ENCODE assay signal across 10 mouse cellular contexts in genomic region chr13:25401936-25402504, GRCm38 (mm10).
DNase-seq lines count a peak whose midpoint lies in the region; ATAC-seq and TF ChIP-seq lines count a peak whose summit lies in the region.
"Had no signal": no experiment of that assay in that cellular context is flagged by ENCODE, and none has a peak within 500 bp of the region (broad histone marks: within the 10 kb centered on the region; RNA-seq: fewer than 3 reads in every experiment).

No protein-coding gene starts in this region.

- H3K4me1 ChIP-seq in forebrain, embryonic 16.5 days (replicated peaks; ENCODE audit: control insufficient read depth, insufficient read depth, low read length), result peaks cover 6% of the 10 kb centered on the region; the same call in 1 of the 2 replicates
- H3K4me1 ChIP-seq in midbrain, embryonic 14.5 days (ENCODE audit: control insufficient read depth, insufficient read depth, low read length), result peaks cover 23% of the 10 kb centered on the region
- H3K4me1 ChIP-seq: embryonic facial prominence, embryonic 12.5 days had no signal

- H3K27ac ChIP-seq in forebrain, embryonic 16.5 days (ENCODE audit: low read length), result no peak overlapping the region
- H3K27ac ChIP-seq in midbrain, embryonic 14.5 days (replicated peaks; ENCODE audit: low read depth, low read length), result peak overlapping the region; percentile 58
- H3K27ac ChIP-seq: embryonic facial prominence, embryonic 12.5 days had no signal

- 32% methylated on average over 9 of the region's 9 CpGs for WGBS in forebrain, embryonic 16.5 days
- WGBS in midbrain, embryonic 14.5 days, result 30% methylated on average over 9 of the region's 9 CpGs

- H3K9ac ChIP-seq in forebrain, embryonic 16.5 days (replicated peaks; ENCODE audit: low read depth, low read length), result no peak overlapping the region
- H3K9ac ChIP-seq in midbrain, embryonic 14.5 days (replicated peaks; ENCODE audit: low read length), result no peak overlapping the region
- H3K9ac ChIP-seq: embryonic facial prominence, embryonic 12.5 days had no signal

- no peaks in the 10 kb centered on the region for H3K9me3 ChIP-seq in forebrain, embryonic 16.5 days (ENCODE audit: control insufficient read depth, low read length)
- H3K9me3 ChIP-seq in midbrain, embryonic 14.5 days (ENCODE audit: control insufficient read depth, low read length), result no peaks in the 10 kb centered on the region
- H3K9me3 ChIP-seq: embryonic facial prominence, embryonic 12.5 days had no signal

- no peak overlapping the region for H3K4me3 ChIP-seq in forebrain, embryonic 16.5 days (replicated peaks; ENCODE audit: low read length)
- no peak overlapping the region for H3K4me3 ChIP-seq in midbrain, embryonic 14.5 days (replicated peaks; ENCODE audit: low read depth, low read length)
- H3K4me3 ChIP-seq: embryonic facial prominence, embryonic 12.5 days; myocyte had no signal

- TF ChIP-seq CTCF in brain, embryonic 14.5 days (IDR thresholded peaks at IDR 0.05; ENCODE audit: borderline replicate concordance, extremely low read depth, insufficient read depth, insufficient read length), result peak; percentile 38; the same call in 1 of the 2 replicates

- H3K27me3 ChIP-seq in forebrain, embryonic 16.5 days (replicated peaks; ENCODE audit: control insufficient read depth, insufficient read depth, low read length), result no peaks in the 10 kb centered on the region
- no peaks in the 10 kb centered on the region for H3K27me3 ChIP-seq in midbrain, embryonic 14.5 days (ENCODE audit: control insufficient read depth, insufficient read depth, low read length)
- H3K27me3 ChIP-seq: embryonic facial prominence, embryonic 12.5 days had no signal

- DNase-seq in ES-CJ7 (ENCODE audit: low read depth, low spot score), result peak; percentile 44
- peak; percentile 83 for DNase-seq in brain, embryonic 14.5 days (ENCODE audit: low read depth)
- DNase-seq in midbrain, embryonic 14.5 days, result peak; percentile 75
- no peak for DNase-seq in adrenal gland, postnatal 4 days (ENCODE audit: low spot score in 2 of 2)
- no peak for DNase-seq in c-Kit-positive CD71-positive TER-119-positive erythroid progenitor cells, embryonic 14.5 days (ENCODE audit: low spot score)
- no peak for DNase-seq in adrenal gland, adult 18-20 months (ENCODE audit: low spot score in 2 of 2)
- DNase-seq in spleen, postnatal 36 days (ENCODE audit: low spot score in 2 of 2), result no peak

- no peak for TF ChIP-seq POLR2A in brain, embryonic 14.5 days (IDR thresholded peaks at IDR 0.05; ENCODE audit: borderline replicate concordance, extremely low read depth, insufficient read depth, insufficient read length, poor library complexity, severe bottlenecking)

- H3K36me3 ChIP-seq in forebrain, embryonic 16.5 days (ENCODE audit: control insufficient read depth, insufficient read depth), result no peaks in the 10 kb centered on the region
- H3K36me3 ChIP-seq in midbrain, embryonic 14.5 days (ENCODE audit: control insufficient read depth, insufficient read depth, low read length), result no peaks in the 10 kb centered on the region
- H3K36me3 ChIP-seq: embryonic facial prominence, embryonic 12.5 days had no signal

- H3K4me2 ChIP-seq in forebrain, embryonic 16.5 days (ENCODE audit: low read length), result no peak overlapping the region
- H3K4me2 ChIP-seq in midbrain, embryonic 14.5 days (ENCODE audit: low read length), result no peak overlapping the region
- H3K4me2 ChIP-seq: embryonic facial prominence, embryonic 12.5 days had no signal

- peak; percentile 76 for ATAC-seq in forebrain, embryonic 16.5 days
- ATAC-seq in midbrain, embryonic 14.5 days (ENCODE audit: low FRiP score, low TSS enrichment), result peak; percentile 71; the same call in 1 of the 2 replicates

Comparison
In these comparisons a context has a peak if more than half of its experiments do, and no peak if none do; other contexts are left out.
1. DNase-seq: peak in ES-CJ7 (single experiment), brain, embryonic 14.5 days (single experiment) and midbrain, embryonic 14.5 days (single experiment); none in adrenal gland, postnatal 4 days (0 of 2), c-Kit-positive CD71-positive TER-119-positive erythroid progenitor cells, embryonic 14.5 days (single experiment), adrenal gland, adult 18-20 months (0 of 2) and spleen, postnatal 36 days (0 of 2).